Mouse (Mus musculus) kidney, postnatal 0 days (tissue): ENCODE measurements at regions not wholly inside any gene's neighbourhood (a gene's known extent, or its start where the extent isn't known, plus 50 kb on each side); places are given as distances from the start of the nearest gene placed in this dataset.

Experiments used
- ATAC-seq: fragments of 200-750 bp; cut with Nextera tagmentation; replicated peaks from 2 replicates; pipeline ENCODE4 v1.8.0; 2017; ENCODE audit warnings: low read depth, moderate number of reproducible peaks, moderate TSS enrichment, moderate library complexity; ENCODE audit not compliant: low FRiP score
- DNase-seq: peaks from one replicate; pipeline ENCODE4 v3.0.0-alpha.2; 2016; ENCODE audit warnings: low spot score
- H3K27ac ChIP-seq: fragments of 300-500 bp; sonication (generic); 2 replicates; pipeline ENCODE4 v1.5.1; 2014; ENCODE audit warnings: mild to moderate bottlenecking
- H3K27me3 ChIP-seq: fragments of 300-500 bp; sonication (generic); 2 replicates; pipeline ENCODE4 v1.6.1; 2014; ENCODE audit warnings: low read length, mixed read lengths; ENCODE audit not compliant: insufficient read depth
- H3K36me3 ChIP-seq: fragments of 300-500 bp; sonication (generic); 2 replicates; pipeline ENCODE4 v1.6.1; 2014; ENCODE audit warnings: low read length, mixed read lengths; ENCODE audit not compliant: insufficient read depth
- H3K4me1 ChIP-seq: fragments of 300-500 bp; sonication (generic); replicated peaks from 2 replicates; pipeline ENCODE4 v1.6.1; 2014; ENCODE audit warnings: antibody characterized with exemption, low read length, mixed read lengths; ENCODE audit not compliant: insufficient read depth
- H3K4me2 ChIP-seq: fragments of 300-500 bp; sonication (generic); 2 replicates; pipeline ENCODE4 v1.6.1; 2014; ENCODE audit warnings: mild to moderate bottlenecking, low read length, moderate library complexity, mixed read lengths
- H3K4me3 ChIP-seq: fragments of 300-500 bp; sonication (generic); replicated peaks from 2 replicates; pipeline ENCODE4 v1.5.1; 2014; ENCODE audit warnings: low read depth, low read length
- H3K9ac ChIP-seq: fragments of 300-500 bp; sonication (generic); 2 replicates; pipeline ENCODE4 v1.6.1; 2014; ENCODE audit warnings: low read depth, low read length
- H3K9me3 ChIP-seq: fragments of 300-500 bp; sonication (generic); replicated peaks from 2 replicates; pipeline ENCODE4 v1.6.1; 2016; ENCODE audit warnings: low read length, inconsistent platforms, mixed read lengths
- CTCF ChIP-seq: IDR thresholded peaks from 2 replicates; pipeline ENCODE4 v1.5.1; 2016; ENCODE audit warnings: antibody characterized with exemption, low read depth, mild to moderate bottlenecking, moderate library complexity
- WGBS: fragments of 180-500 bp; shearing (Covaris S2); extraction: QIAGEN DNeasy Blood & Tissue Kit; methylation state at CpG from one replicate; pipeline ENCODE4 v1.1.7; 2014; 5-methylcytosine and 5-hydroxymethylcytosine counted together

GRCm38 (mm10) chr6:135433753-135434152 lies 71.4 kb downstream of the Emp1 start:
- no peaks in the 10 kb centered on the region for H3K27me3 ChIP-seq
- H3K36me3 ChIP-seq = no peaks in the 10 kb centered on the region
- H3K4me3 ChIP-seq = no peak overlapping the region
- ATAC-seq (no peak), DNase-seq (no peak)
- no peak for TF ChIP-seq CTCF
- no peaks in the 10 kb centered on the region for H3K9me3 ChIP-seq
- 66% methylated on average over 7 of the region's 7 CpGs for WGBS
- no peak overlapping the region for H3K27ac ChIP-seq
- H3K4me2 ChIP-seq = no peak overlapping the region
- H3K4me1 ChIP-seq = no peaks in the 10 kb centered on the region
- no peak overlapping the region for H3K9ac ChIP-seq

DNA sequence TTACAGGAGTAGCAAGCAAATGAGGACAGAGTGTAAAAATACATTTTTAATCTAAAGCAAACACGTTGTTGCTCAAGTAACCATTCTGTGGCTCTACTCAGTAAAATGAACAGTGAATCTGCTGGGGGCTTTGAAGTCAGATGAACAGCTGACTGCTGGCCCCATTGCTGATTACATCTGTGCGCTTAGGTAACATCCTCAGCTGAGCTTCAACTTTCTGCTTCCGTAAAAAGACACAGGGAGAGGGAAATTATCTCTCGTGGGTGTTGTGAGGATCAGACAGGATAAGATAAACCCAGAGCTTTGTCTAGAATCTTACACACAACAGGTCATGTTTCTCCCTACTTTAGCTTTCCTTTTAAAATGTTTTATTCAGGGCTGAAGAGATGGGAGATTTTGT lies 74.0 kb downstream of the Emp1 start:
- TF ChIP-seq CTCF = no peak
- Histone ChIP-seq H3K27me3 (no peaks in the 10 kb centered on the region), H3K9me3 (no peaks in the 10 kb centered on the region), H3K9ac (no peak overlapping the region), H3K4me2 (no peak overlapping the region), H3K4me1 (no peaks in the 10 kb centered on the region), H3K36me3 (no peaks in the 10 kb centered on the region), H3K4me3 (no peak overlapping the region), H3K27ac (no peak overlapping the region)
- ATAC-seq (no peak), DNase-seq (no peak)
- WGBS = 80% methylated on average over 4 of the region's 4 CpGs

GRCm38 (mm10) chr6:135438271-135438670 lies 75.9 kb downstream of the Emp1 start:
- no peak for ATAC-seq
- no peak for TF ChIP-seq CTCF
- Histone ChIP-seq H3K9ac (no peak overlapping the region), H3K27ac (no peak overlapping the region), H3K4me3 (no peak overlapping the region), H3K4me1 (no peaks in the 10 kb centered on the region), H3K36me3 (no peaks in the 10 kb centered on the region), H3K4me2 (no peak overlapping the region), H3K27me3 (no peaks in the 10 kb centered on the region), H3K9me3 (no peaks in the 10 kb centered on the region)
- 88% methylated on average over 3 of the region's 3 CpGs for WGBS
- no peak for DNase-seq

DNA sequence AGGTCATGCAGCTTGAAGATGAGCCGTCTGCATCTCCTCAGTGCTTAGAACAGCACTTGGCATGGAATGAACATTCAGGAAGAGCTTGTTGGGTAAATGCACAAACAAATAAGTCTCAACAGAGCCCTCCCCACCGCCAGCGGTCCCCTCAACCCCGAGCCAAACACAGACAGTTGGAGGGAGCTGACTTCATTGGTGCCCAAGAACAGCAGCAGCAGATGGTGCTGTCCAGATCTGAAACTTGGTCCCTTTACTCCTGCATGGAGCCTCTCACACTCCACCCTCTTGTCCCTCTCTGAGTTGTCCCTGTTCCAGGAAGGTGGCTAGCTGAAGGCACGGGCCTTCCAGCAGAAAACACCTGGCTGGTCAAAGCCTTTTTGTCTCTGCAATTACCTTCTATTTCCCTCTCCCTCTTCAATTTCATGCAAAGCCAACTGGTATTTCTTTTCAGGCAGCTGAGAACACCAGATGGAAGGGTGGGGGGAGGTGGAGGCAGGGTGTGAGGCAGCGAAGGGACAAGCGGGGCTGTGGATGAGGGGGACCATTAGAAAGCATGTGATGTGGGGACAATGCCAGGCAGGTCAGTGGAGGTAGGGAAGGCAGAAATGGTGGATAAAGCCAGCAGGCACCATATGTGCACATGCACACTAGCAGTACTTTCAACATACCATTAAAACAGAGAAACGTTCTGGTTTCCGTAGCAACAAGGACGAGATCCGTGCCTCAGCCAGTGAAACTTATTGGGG lies 79.0 kb downstream of the Emp1 start:
- no peaks in the 10 kb centered on the region for H3K27me3 ChIP-seq
- H3K4me3 ChIP-seq = no peak overlapping the region
- no peak for ATAC-seq
- DNase-seq = no peak
- no peak overlapping the region for H3K27ac ChIP-seq
- 65% methylated on average over 11 of the region's 11 CpGs for WGBS
- no peaks in the 10 kb centered on the region for H3K9me3 ChIP-seq
- TF ChIP-seq CTCF = no peak
- H3K9ac ChIP-seq = no peak overlapping the region
- no peaks in the 10 kb centered on the region; the same call in 1 of the 2 replicates for H3K4me1 ChIP-seq
- no peak overlapping the region for H3K4me2 ChIP-seq
- no peaks in the 10 kb centered on the region for H3K36me3 ChIP-seq

GRCm38 (mm10) chr6:135444661-135445060 lies 82.3 kb downstream of the Emp1 start:
- ATAC-seq = peak; percentile 89
- no peak overlapping the region for H3K27ac ChIP-seq

DNA sequence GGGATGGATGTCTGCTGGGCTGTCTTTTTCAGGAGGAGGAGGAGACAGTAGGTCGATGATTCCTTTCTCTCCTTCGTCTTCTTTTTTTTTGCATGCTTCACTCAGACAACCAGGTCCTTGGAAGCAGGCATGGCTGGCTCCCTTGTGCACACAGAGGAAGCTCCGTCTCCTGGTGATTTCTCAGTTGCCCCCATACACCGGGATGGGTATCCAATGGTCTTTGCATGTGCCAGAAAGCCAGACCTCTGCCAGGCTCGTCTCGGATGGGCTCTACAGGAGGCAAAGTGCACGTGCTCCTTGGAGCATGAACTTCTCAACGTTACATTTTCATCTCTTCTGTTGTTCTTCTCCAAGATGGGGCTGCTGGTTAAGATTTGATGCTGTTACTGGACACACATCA lies 82.7 kb downstream of the Emp1 start:
- WGBS = 27% methylated on average over 8 of the region's 8 CpGs
- no peaks in the 10 kb centered on the region for H3K36me3 ChIP-seq
- TF ChIP-seq CTCF = no peak
- peak overlapping the region; percentile 40; the same call in 1 of the 2 replicates for H3K4me2 ChIP-seq
- no peaks in the 10 kb centered on the region for H3K27me3 ChIP-seq
- DNase-seq (no peak), ATAC-seq (peak; percentile 52)
- no peaks in the 10 kb centered on the region; the same call in 1 of the 2 replicates for H3K4me1 ChIP-seq
- H3K9ac ChIP-seq = no peak overlapping the region
- no peaks in the 10 kb centered on the region for H3K9me3 ChIP-seq
- H3K4me3 ChIP-seq = no peak overlapping the region
- H3K27ac ChIP-seq = no peak overlapping the region

More at GRCm38 (mm10) chr6:135444661-135445060, 82.3 kb downstream of the Emp1 start:
- Histone ChIP-seq H3K27me3 (no peaks in the 10 kb centered on the region), H3K4me1 (no peaks in the 10 kb centered on the region; the same call in 1 of the 2 replicates), H3K4me3 (no peak overlapping the region), H3K9ac (no peak overlapping the region), H3K4me2 (peak overlapping the region; percentile 40), H3K36me3 (no peaks in the 10 kb centered on the region), H3K9me3 (no peaks in the 10 kb centered on the region)
- peak; percentile 96 for DNase-seq
- WGBS = 3% methylated on average over 11 of the region's 11 CpGs
- peak; percentile 99 for TF ChIP-seq CTCF
